12 mouse cellular contexts compared by ENCODE assay signal in genomic region chr9:66281501-66281951, GRCm38 (mm10).
DNase-seq lines count a peak whose midpoint lies in the region; ATAC-seq and TF ChIP-seq lines count a peak whose summit lies in the region.
"Had no signal": no experiment of that assay in that cellular context is flagged by ENCODE, and none has a peak within 500 bp of the region (broad histone marks: within the 10 kb centered on the region; RNA-seq: fewer than 3 reads in every experiment).

No protein-coding gene starts in this region.

- no peaks in the 10 kb centered on the region for H3K9me3 ChIP-seq in lung, embryonic 16.5 days (ENCODE audit: control insufficient read depth, low read length)
- H3K9me3 ChIP-seq in intestine, embryonic 15.5 days: no peaks in the 10 kb centered on the region
- H3K9me3 ChIP-seq: forebrain, embryonic 12.5 days had no signal

- H3K4me1 ChIP-seq in lung, embryonic 16.5 days (replicated peaks; ENCODE audit: control insufficient read depth, insufficient read depth, low read length): peaks cover 12% of the 10 kb centered on the region
- peaks cover 2% of the 10 kb centered on the region for H3K4me1 ChIP-seq in lung, adult 2 months (ENCODE audit: control insufficient read depth, insufficient read depth, low read length)
- H3K4me1 ChIP-seq in intestine, embryonic 15.5 days (replicated peaks): peaks cover 8% of the 10 kb centered on the region; the same call in 1 of the 2 replicates

- H3K27me3 ChIP-seq in lung, embryonic 16.5 days (ENCODE audit: control insufficient read depth, insufficient read depth, low read depth, low read length): no peaks in the 10 kb centered on the region
- no peaks in the 10 kb centered on the region for H3K27me3 ChIP-seq in myocyte (ENCODE audit: control insufficient read depth, insufficient read depth, insufficient read length)
- no peaks in the 10 kb centered on the region for H3K27me3 ChIP-seq in intestine, embryonic 15.5 days (replicated peaks)
- H3K27me3 ChIP-seq: forebrain, embryonic 12.5 days; Patski had no signal

- H3K79me2 ChIP-seq in myocyte (ENCODE audit: control insufficient read depth, insufficient read depth): no peaks in the 10 kb centered on the region

- 55% methylated on average over 9 of the region's 9 CpGs for WGBS in lung, embryonic 16.5 days
- WGBS in lung, adult 2 months: 61% methylated on average over 9 of the region's 9 CpGs
- WGBS in intestine, embryonic 15.5 days: 63% methylated on average over 9 of the region's 9 CpGs

- H3K4me2 ChIP-seq in lung, embryonic 16.5 days (ENCODE audit: low read depth, low read length): no peak overlapping the region
- no peak overlapping the region for H3K4me2 ChIP-seq in myocyte (ENCODE audit: low read depth)
- no peak overlapping the region for H3K4me2 ChIP-seq in intestine, embryonic 15.5 days (replicated peaks)
- H3K4me2 ChIP-seq: forebrain, embryonic 12.5 days had no signal

- no peak for TF ChIP-seq CTCF in lung, adult 2 months (IDR thresholded peaks at IDR 0.05; ENCODE audit: insufficient read depth, low read length)
- no peak for TF ChIP-seq CTCF in brain, embryonic 14.5 days (IDR thresholded peaks at IDR 0.05; ENCODE audit: borderline replicate concordance, extremely low read depth, insufficient read depth, insufficient read length)

- no peak overlapping the region for H3ac ChIP-seq in myocyte (ENCODE audit: control insufficient read depth, insufficient read length)

- TF ChIP-seq POLR2A in lung, adult 2 months (IDR thresholded peaks at IDR 0.05; ENCODE audit: borderline replicate concordance, extremely low read depth, low read depth, low read length): no peak
- TF ChIP-seq POLR2A in brain, embryonic 14.5 days (IDR thresholded peaks at IDR 0.05; ENCODE audit: borderline replicate concordance, extremely low read depth, insufficient read depth, insufficient read length, poor library complexity, severe bottlenecking): no peak
- no peak for TF ChIP-seq POLR2A in myocyte (IDR thresholded peaks at IDR 0.05; ENCODE audit: insufficient read length, low read depth)

- no peak overlapping the region for H3K9ac ChIP-seq in lung, embryonic 16.5 days (ENCODE audit: low read length)
- no peak overlapping the region for H3K9ac ChIP-seq in intestine, embryonic 15.5 days
- H3K9ac ChIP-seq: forebrain, embryonic 12.5 days had no signal

- no peak overlapping the region for H3K4me3 ChIP-seq in lung, embryonic 16.5 days (ENCODE audit: low read length)
- no peak overlapping the region for H3K4me3 ChIP-seq in lung, adult 2 months (replicated peaks; ENCODE audit: extremely low read depth, low read depth, low read length)
- H3K4me3 ChIP-seq in myocyte: no peak overlapping the region
- H3K4me3 ChIP-seq in intestine, embryonic 15.5 days (replicated peaks): no peak overlapping the region
- H3K4me3 ChIP-seq: forebrain, embryonic 12.5 days had no signal

- no peak for DNase-seq in lung, adult 2 months
- peak; percentile 61 for DNase-seq in brain, embryonic 14.5 days (ENCODE audit: low read depth)
- peak; percentile 76 to 82 for DNase-seq in thymus, postnatal 36 days
- DNase-seq in cerebellum, adult 11 months: no peak
- no peak for DNase-seq in urinary bladder, postnatal 4 days (ENCODE audit: low spot score in 2 of 2)
- DNase-seq: cerebellum, adult 11-12 months; midbrain, embryonic 14.5 days had no signal

- H3K36me3 ChIP-seq in lung, embryonic 16.5 days (ENCODE audit: control insufficient read depth, insufficient read depth, low read length): no peaks in the 10 kb centered on the region
- no peaks in the 10 kb centered on the region for H3K36me3 ChIP-seq in myocyte (ENCODE audit: control insufficient read depth, insufficient read depth)
- no peaks in the 10 kb centered on the region for H3K36me3 ChIP-seq in intestine, embryonic 15.5 days
- H3K36me3 ChIP-seq: forebrain, embryonic 12.5 days had no signal

- 0 out of 2 replicates have a peak, but pooled peaks have one; percentile 9 for ATAC-seq in lung, embryonic 16.5 days (ENCODE audit: low read depth)
- no peak for ATAC-seq in intestine, embryonic 15.5 days
- ATAC-seq: Patski had no signal

- H3K27ac ChIP-seq in lung, embryonic 16.5 days (ENCODE audit: low read length): no peak overlapping the region
- H3K27ac ChIP-seq in intestine, embryonic 15.5 days: no peak overlapping the region
- H3K27ac ChIP-seq: forebrain, embryonic 12.5 days had no signal

TF ChIP-seq in myocyte, 11 proteins besides CTCF, POLR2A, EP300 and RAD21:
- peak; percentile 68 for TF ChIP-seq TCF3 (IDR thresholded peaks at IDR 0.05; ENCODE audit: insufficient read length, low read depth)
- TF ChIP-seq E2F4 (IDR thresholded peaks at IDR 0.05; ENCODE audit: insufficient read depth): no peak
- TF ChIP-seq SRF (IDR thresholded peaks at IDR 0.05; ENCODE audit: control insufficient read depth, insufficient read length, low read depth): no peak
- peak; percentile 53 for TF ChIP-seq TCF12 (IDR thresholded peaks at IDR 0.05; ENCODE audit: insufficient read depth, poor library complexity, severe bottlenecking)
- TF ChIP-seq USF1 (IDR thresholded peaks at IDR 0.05; ENCODE audit: low read depth): no peak
- no peak for TF ChIP-seq POLR2AphosphoS2 (IDR thresholded peaks at IDR 0.05; ENCODE audit: insufficient read length, low read depth)
- peak in 2 of 3 experiments; percentile 63 to 94 for TF ChIP-seq MYOG (IDR thresholded peaks at IDR 0.05; ENCODE audit: control insufficient read depth in 1 of 3, insufficient read depth in 1 of 3, insufficient read length in 2 of 3, low read depth in 2 of 3)
- TF ChIP-seq MAX (IDR thresholded peaks at IDR 0.05; ENCODE audit: low read depth): no peak
- no peak for TF ChIP-seq REST (IDR thresholded peaks at IDR 0.05; ENCODE audit: insufficient read depth, insufficient read length)
- TF ChIP-seq MYOD1 (IDR thresholded peaks at IDR 0.05; ENCODE audit: control insufficient read depth in 1 of 3, insufficient read length in 2 of 3, low read depth in 2 of 3): peak in 2 of 3 experiments; percentile 74 to 76
- TF ChIP-seq CEBPB (IDR thresholded peaks at IDR 0.05; ENCODE audit: insufficient read depth, poor library complexity, severe bottlenecking): no peak
TF ChIP-seq in myocyte: peak in this region for 4.

Comparison
In these comparisons a context has a peak if more than half of its experiments do, and no peak if none do; other contexts are left out.
1. DNase-seq: peak in brain, embryonic 14.5 days (single experiment) and thymus, postnatal 36 days (2 of 2); none in lung, adult 2 months (single experiment), cerebellum, adult 11 months (single experiment) and urinary bladder, postnatal 4 days (0 of 2).